Mouse (Mus musculus) myocyte (in vitro differentiated cells): ENCODE results near the gene Sirt3.

ENCODE experiments used
- E2F4 ChIP-seq: IDR thresholded peaks from one replicate; pipeline ENCODE4 v1.6.1; 2011; ENCODE audit warnings: mild to moderate bottlenecking, control low read depth, moderate library complexity; ENCODE audit not compliant: insufficient read depth
- MYOG ChIP-seq, 3 experiments: IDR thresholded peaks; one replicate each; pipeline ENCODE4 v1.6.1; 2011; ENCODE audit warnings: control low read depth in 2 of 3, low read depth in 2 of 3, mild to moderate bottlenecking in 2 of 3; ENCODE audit not compliant: insufficient read length in 2 of 3, control insufficient read depth in 1 of 3, insufficient read depth in 1 of 3
- POLR2AphosphoS2 ChIP-seq: IDR thresholded peaks from one replicate; pipeline ENCODE4 v1.6.1; 2011; ENCODE audit warnings: low read depth, control low read depth; ENCODE audit not compliant: insufficient read length
- SRF ChIP-seq: IDR thresholded peaks from one replicate; pipeline ENCODE4 v1.6.1; 2011; ENCODE audit warnings: low read depth; ENCODE audit not compliant: control insufficient read depth, insufficient read length
- TCF12 ChIP-seq: IDR thresholded peaks from one replicate; pipeline ENCODE4 v1.6.1; 2011; ENCODE audit warnings: mild to moderate bottlenecking, control low read depth; ENCODE audit not compliant: poor library complexity, insufficient read depth, severe bottlenecking

DNA sequence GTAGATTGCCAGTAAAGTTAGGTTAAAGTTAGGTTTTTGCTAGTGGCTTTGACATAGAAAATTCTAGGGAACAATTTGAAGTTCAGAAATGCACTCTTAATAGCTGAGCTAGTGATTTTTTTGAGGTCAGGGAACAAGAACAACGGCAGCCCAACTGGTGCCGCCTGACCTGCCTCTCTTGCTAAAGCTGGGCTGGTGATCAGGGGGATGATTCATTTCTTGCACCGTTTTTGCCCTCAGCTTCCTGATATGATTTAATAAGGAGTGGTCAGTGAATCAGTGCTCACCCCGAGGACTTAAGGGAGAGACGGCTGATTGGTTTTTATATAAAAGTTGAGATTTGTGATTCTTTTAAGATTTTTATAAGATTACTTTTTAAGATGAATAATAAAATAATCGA lies 50.7 kb downstream of the Sirt3 start:
- TF ChIP-seq POLR2AphosphoS2, result no peak
- TF ChIP-seq TCF12, result no peak
- no peak for TF ChIP-seq MYOG (IDR thresholded peaks at IDR 0.05; ENCODE audit: control insufficient read depth in 1 of 3, insufficient read depth in 1 of 3, insufficient read length in 2 of 3, low read depth in 2 of 3)
- TF ChIP-seq SRF, result no peak
- no peak for TF ChIP-seq E2F4
